Mouse (Mus musculus): Measurements from ENCODE around the gene Pcdh7.

GRCm38 (mm10) chr5:57931738-57932137, 214.0 kb downstream of the Pcdh7 start:
- TF ChIP-seq CTCF (IDR thresholded peaks at IDR 0.05; ENCODE audit: low read depth, low read length) = no peak
- no peak for TF ChIP-seq GATA1 (IDR thresholded peaks at IDR 0.05; ENCODE audit: borderline replicate concordance, low read length)
